Mouse (Mus musculus): Measurements from ENCODE around the gene Prox1. TPM values are rescaled to one million over a fixed set of nuclear protein-coding genes. Genes with fewer than 3 reads are reported as not detected.

Prox1 gene
- 0.11 and 0.18 TPM in 2 replicates for total RNA-seq (2012; rRNA removed)

DNA sequence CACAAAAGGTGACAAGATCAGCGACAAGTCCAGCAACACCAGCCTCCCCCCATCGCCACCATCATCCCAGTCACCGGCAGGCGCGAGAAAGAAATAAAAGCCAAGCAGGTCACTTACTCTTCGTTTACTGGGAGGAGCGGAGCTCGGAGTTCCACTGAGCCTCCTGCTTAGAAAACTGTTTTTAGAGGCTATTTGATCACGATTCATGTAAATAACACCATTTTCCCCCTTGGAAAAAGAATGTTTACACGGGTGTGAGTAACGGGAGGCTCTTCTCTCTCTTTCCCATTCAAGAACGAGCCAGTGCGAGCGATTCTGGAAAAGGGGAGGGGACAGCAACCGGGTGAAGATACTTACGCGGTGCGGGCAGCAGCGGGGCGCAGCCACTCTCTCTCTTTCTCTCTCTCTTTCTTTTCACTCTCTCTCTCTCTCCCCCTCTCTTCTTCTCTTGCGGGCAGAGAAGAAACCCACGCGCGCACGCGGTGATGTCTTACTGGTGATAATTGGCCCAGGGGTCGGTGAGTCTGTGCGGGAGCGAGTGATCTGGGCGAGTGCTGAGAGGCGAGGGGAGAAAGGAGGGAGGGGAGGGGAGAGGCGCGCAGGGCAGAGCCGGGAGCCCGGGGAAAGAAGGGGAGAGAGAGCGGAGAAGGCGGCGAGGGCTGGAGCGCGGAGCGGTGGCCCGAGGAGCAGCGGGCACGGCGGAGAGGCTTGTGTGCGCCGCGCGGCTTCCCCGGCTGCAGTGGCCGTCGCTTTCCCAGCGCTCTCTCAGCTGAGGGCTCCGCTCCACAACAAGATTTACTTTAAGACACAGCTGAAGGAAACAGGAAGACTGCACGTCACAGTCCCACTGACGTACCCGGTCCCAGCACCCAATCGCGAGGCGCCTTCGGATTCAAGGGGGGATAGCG is at the start of gene Prox1:
TSS of gene Prox1 (minus strand) at position 804 of the 908 bp plus-strand sequence.
- peak; percentile 59 for DNase-seq (ENCODE audit: low read depth, low spot score)
- H3K4me3 ChIP-seq (ENCODE audit: insufficient read depth in 1 of 2, low read depth in 1 of 2, low read length in 2 of 2, poor library complexity in 1 of 2, severe bottlenecking in 1 of 2): peak within 1 kb of the TSS; percentile 67 to 73
- peaks cover 0 to 2% of the 10 kb centered on the region in 2 experiments; a peak in 1 of 4 replicates for H3K4me1 ChIP-seq (ENCODE audit: control insufficient read depth in 2 of 2, insufficient read depth in 2 of 2, low read length in 2 of 2, poor library complexity in 1 of 2)
- no peak within 1 kb of the TSS for H3K27ac ChIP-seq (ENCODE audit: insufficient read depth, low read depth, low read length, poor library complexity, severe bottlenecking)
- H3K36me3 ChIP-seq (ENCODE audit: control insufficient read depth, insufficient read depth, low read length, poor library complexity, severe bottlenecking): no peaks in the 10 kb centered on the region
- H3K9me3 ChIP-seq (ENCODE audit: control insufficient read depth, insufficient read depth, low read depth, low read length): no peaks in the 10 kb centered on the region
- in situ Hi-C loops (cut with MboI; ENCODE audit: low sequenced_read_pairs in 2 of 2, unreplicated experiment in 2 of 2): loop anchor here (10.0 to 25.0 kb wide), 2 partner anchors 433 to 445 kb away; partner anchors contain the start of gene Ptpn14 (in 2 of the 2)
- H3K9ac ChIP-seq (ENCODE audit: insufficient read depth, low read depth, low read length, poor library complexity, severe bottlenecking): no peak within 1 kb of the TSS
- no peak for TF ChIP-seq MAFK (IDR thresholded peaks at IDR 0.05; ENCODE audit: insufficient read depth, low read depth, low read length)
- TF ChIP-seq ZNF384 (IDR thresholded peaks at IDR 0.05; ENCODE audit: low read depth, low read length): no peak
- no peak for TF ChIP-seq ZC3H11A (IDR thresholded peaks at IDR 0.05; ENCODE audit: borderline replicate concordance, low read depth, low read length)
- peak; percentile 38; the same call in 1 of the 2 replicates for TF ChIP-seq HCFC1 (IDR thresholded peaks at IDR 0.05; ENCODE audit: borderline replicate concordance, insufficient read depth, low read length)
- TF ChIP-seq CHD2 (IDR thresholded peaks at IDR 0.05; ENCODE audit: low read depth, low read length): no peak

DNA sequence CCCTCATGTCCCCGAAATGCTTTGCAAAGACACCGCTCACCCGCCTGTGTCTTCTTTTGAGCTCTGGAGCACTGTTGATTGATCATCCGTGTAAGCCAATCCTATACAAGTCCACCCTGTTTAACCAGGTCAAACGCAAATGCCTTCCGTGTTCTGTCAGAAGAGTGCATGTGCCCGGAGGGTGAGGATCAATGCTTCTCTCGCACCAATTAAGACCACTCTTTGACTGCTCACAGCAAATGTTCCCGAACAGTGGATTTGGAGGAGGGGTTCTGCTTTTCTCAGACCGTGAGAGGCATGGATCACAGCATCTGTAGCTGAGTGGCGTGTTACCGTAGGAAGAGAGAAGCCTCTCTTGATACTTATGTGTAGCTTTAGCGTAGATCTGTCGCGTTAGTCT is 46.1 kb upstream of the Prox1 start:
- TF ChIP-seq ZC3H11A (IDR thresholded peaks at IDR 0.05; ENCODE audit: borderline replicate concordance, low read depth, low read length) (no peak), ZNF384 (IDR thresholded peaks at IDR 0.05; ENCODE audit: low read depth, low read length) (no peak), HCFC1 (IDR thresholded peaks at IDR 0.05; ENCODE audit: borderline replicate concordance, insufficient read depth, low read length) (no peak), CHD2 (IDR thresholded peaks at IDR 0.05; ENCODE audit: low read depth, low read length) (no peak), MAFK (IDR thresholded peaks at IDR 0.05; ENCODE audit: insufficient read depth, low read depth, low read length) (no peak)
- no peak for DNase-seq (ENCODE audit: low read depth, low spot score)
- Histone ChIP-seq H3K4me3 (ENCODE audit: insufficient read depth in 1 of 2, low read depth in 1 of 2, low read length in 2 of 2, poor library complexity in 1 of 2, severe bottlenecking in 1 of 2) (no peak overlapping the region), H3K9me3 (ENCODE audit: control insufficient read depth, insufficient read depth, low read depth, low read length) (no peaks in the 10 kb centered on the region), H3K4me1 (ENCODE audit: control insufficient read depth in 2 of 2, insufficient read depth in 2 of 2, low read length in 2 of 2, poor library complexity in 1 of 2) (no peaks in the 10 kb centered on the region), H3K27ac (ENCODE audit: insufficient read depth, low read depth, low read length, poor library complexity, severe bottlenecking) (no peak overlapping the region), H3K9ac (ENCODE audit: insufficient read depth, low read depth, low read length, poor library complexity, severe bottlenecking) (no peak overlapping the region), H3K36me3 (ENCODE audit: control insufficient read depth, insufficient read depth, low read length, poor library complexity, severe bottlenecking) (no peaks in the 10 kb centered on the region)
- in situ Hi-C loops (cut with MboI; ENCODE audit: low sequenced_read_pairs in 2 of 2, unreplicated experiment in 2 of 2): no loop called here

- no peak for TF ChIP-seq MAFK (IDR thresholded peaks at IDR 0.05; ENCODE audit: insufficient read depth, low read depth, low read length)
- TF ChIP-seq HCFC1 (IDR thresholded peaks at IDR 0.05; ENCODE audit: borderline replicate concordance, insufficient read depth, low read length): no peak
- no peak for TF ChIP-seq ZC3H11A (IDR thresholded peaks at IDR 0.05; ENCODE audit: borderline replicate concordance, low read depth, low read length)
- no peak for TF ChIP-seq CHD2 (IDR thresholded peaks at IDR 0.05; ENCODE audit: low read depth, low read length)
- TF ChIP-seq ZNF384 (IDR thresholded peaks at IDR 0.05; ENCODE audit: low read depth, low read length): no peak
- Histone ChIP-seq H3K4me3 (ENCODE audit: insufficient read depth in 1 of 2, low read depth in 1 of 2, low read length in 2 of 2, poor library complexity in 1 of 2, severe bottlenecking in 1 of 2) (no peak overlapping the region), H3K27ac (ENCODE audit: insufficient read depth, low read depth, low read length, poor library complexity, severe bottlenecking) (no peak overlapping the region), H3K9ac (ENCODE audit: insufficient read depth, low read depth, low read length, poor library complexity, severe bottlenecking) (no peak overlapping the region), H3K4me1 (ENCODE audit: control insufficient read depth in 2 of 2, insufficient read depth in 2 of 2, low read length in 2 of 2, poor library complexity in 1 of 2) (no peaks in the 10 kb centered on the region), H3K36me3 (ENCODE audit: control insufficient read depth, insufficient read depth, low read length, poor library complexity, severe bottlenecking) (no peaks in the 10 kb centered on the region), H3K9me3 (ENCODE audit: control insufficient read depth, insufficient read depth, low read depth, low read length) (no peaks in the 10 kb centered on the region)
- in situ Hi-C loops (cut with MboI; ENCODE audit: low sequenced_read_pairs in 2 of 2, unreplicated experiment in 2 of 2): no loop called here
- no peak for DNase-seq (ENCODE audit: low read depth, low spot score)
Observed at GRCm38 (mm10) chr1:190214626-190215025, 44.1 kb upstream of the Prox1 start.

GRCm38 (mm10) chr1:190213175-190213574 is 42.7 kb upstream of the Prox1 start:
- no peak overlapping the region for H3K4me3 ChIP-seq (ENCODE audit: insufficient read depth in 1 of 2, low read depth in 1 of 2, low read length in 2 of 2, poor library complexity in 1 of 2, severe bottlenecking in 1 of 2)
- H3K9ac ChIP-seq (ENCODE audit: insufficient read depth, low read depth, low read length, poor library complexity, severe bottlenecking): no peak overlapping the region
- no peak overlapping the region for H3K27ac ChIP-seq (ENCODE audit: insufficient read depth, low read depth, low read length, poor library complexity, severe bottlenecking)
- in situ Hi-C loops (cut with MboI; ENCODE audit: low sequenced_read_pairs in 2 of 2, unreplicated experiment in 2 of 2): no loop called here
- TF ChIP-seq ZNF384 (IDR thresholded peaks at IDR 0.05; ENCODE audit: low read depth, low read length) (no peak), HCFC1 (IDR thresholded peaks at IDR 0.05; ENCODE audit: borderline replicate concordance, insufficient read depth, low read length) (no peak), MAFK (IDR thresholded peaks at IDR 0.05; ENCODE audit: insufficient read depth, low read depth, low read length) (no peak), ZC3H11A (IDR thresholded peaks at IDR 0.05; ENCODE audit: borderline replicate concordance, low read depth, low read length) (no peak), CHD2 (IDR thresholded peaks at IDR 0.05; ENCODE audit: low read depth, low read length) (no peak)
- no peaks in the 10 kb centered on the region for H3K4me1 ChIP-seq (ENCODE audit: control insufficient read depth in 2 of 2, insufficient read depth in 2 of 2, low read length in 2 of 2, poor library complexity in 1 of 2)
- DNase-seq (ENCODE audit: low read depth, low spot score): no peak
- no peaks in the 10 kb centered on the region for H3K9me3 ChIP-seq (ENCODE audit: control insufficient read depth, insufficient read depth, low read depth, low read length)
- no peaks in the 10 kb centered on the region for H3K36me3 ChIP-seq (ENCODE audit: control insufficient read depth, insufficient read depth, low read length, poor library complexity, severe bottlenecking)
